Mouse (Mus musculus): ENCODE data around the gene Gm21860. TPM values are rescaled to one million over a fixed set of nuclear protein-coding genes. Genes with fewer than 3 reads are reported as not detected.
A peak's percentile ranks its signal among the peaks of the same experiment; 100 is the strongest.
"Not testable (repeated sequence)": the region's sequence is repeated elsewhere in the genome, so short reads cannot be mapped to it uniquely, and the experiment has no call there.

Gm21860 gene
- total RNA-seq (2018; cell fraction: chromatin; rRNA removed) = not detected
- not detected for total RNA-seq (2018; cell fraction: cytosol; rRNA removed)
- not detected for total RNA-seq (2018; cell fraction: nucleus; rRNA removed)
- not detected in 3 replicates for polyA plus RNA-seq (2018)

DNA sequence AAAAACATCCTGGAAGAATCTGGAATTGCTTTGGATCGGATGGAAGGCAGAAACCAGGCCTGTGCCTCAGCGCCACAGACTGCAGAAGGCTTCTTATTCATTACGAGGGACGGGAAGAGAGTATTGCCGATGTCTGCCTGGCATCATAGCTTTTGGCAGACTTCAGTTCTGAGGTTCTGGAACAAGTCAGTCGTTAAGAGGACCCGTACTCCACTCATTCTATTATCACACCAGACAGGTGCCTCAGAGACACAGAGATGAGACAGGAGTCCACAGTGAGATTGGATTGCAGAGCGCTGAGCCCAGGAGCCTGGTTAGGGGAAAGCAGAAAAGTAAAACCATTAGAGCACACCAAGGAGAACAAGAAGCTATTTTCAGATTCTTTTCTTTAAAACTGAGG, at the start of gene Gm21860:
TSS of gene Gm21860 (minus strand) at position 101 of the 400 bp plus-strand sequence.
- not testable (repeated sequence) for H3K27ac ChIP-seq; H3K36me3 ChIP-seq (ENCODE audit: inconsistent target); H3K79me2 ChIP-seq (ENCODE audit: inconsistent target); H3K4me3 ChIP-seq (ENCODE audit: inconsistent target)
- no CpG with 5 or more reads among the region's 8 CpGs for WGBS (ENCODE audit: missing documents)

DNA sequence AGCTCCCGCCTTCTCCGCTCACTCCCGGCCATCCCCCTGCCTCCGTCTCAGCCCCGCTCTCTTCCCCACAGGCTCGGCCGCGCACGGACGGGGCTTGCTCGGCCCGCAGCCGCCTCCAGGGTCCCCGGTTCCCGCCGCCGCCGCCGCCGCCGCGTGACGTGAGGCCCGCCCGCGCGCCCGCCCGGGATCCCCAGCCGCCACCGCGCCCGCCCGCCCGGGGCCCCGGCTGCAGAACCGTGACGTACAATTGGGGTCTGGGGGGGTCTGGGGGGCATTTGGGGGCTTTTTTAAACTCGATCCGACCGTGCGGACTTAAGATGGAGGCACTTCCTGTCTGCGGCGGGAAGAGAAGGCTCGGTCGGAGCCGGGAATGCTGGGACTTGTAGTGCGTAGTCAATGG, 29.8 kb upstream of the Gm21860 start, which contains the start of gene Gm47283:
TSS of gene Gm47283 (plus strand) at position 301 of the 400 bp plus-strand sequence.
- not testable (repeated sequence) for H3K36me3 ChIP-seq (ENCODE audit: inconsistent target); H3K27ac ChIP-seq; H3K79me2 ChIP-seq (ENCODE audit: inconsistent target); H3K4me3 ChIP-seq (ENCODE audit: inconsistent target)
- WGBS (ENCODE audit: missing documents) = no CpG with 5 or more reads among the region's 48 CpGs

GRCm38 (mm10) chrY:90745256-90745655, 9.4 kb downstream of the Gm21860 start:
- whole genome bisulfite sequencing (ENCODE audit: missing documents) = 94% methylated on average over 5 of the region's 5 CpGs
- not testable (repeated sequence) for H3K27ac ChIP-seq; H3K4me3 ChIP-seq (ENCODE audit: inconsistent target); H3K79me2 ChIP-seq (ENCODE audit: inconsistent target); H3K36me3 ChIP-seq (ENCODE audit: inconsistent target)

GRCm38 (mm10) chrY:90744381-90744981, 10.1 kb downstream of the Gm21860 start:
- not testable (repeated sequence) for H3K27ac ChIP-seq; H3K79me2 ChIP-seq (ENCODE audit: inconsistent target); H3K4me3 ChIP-seq (ENCODE audit: inconsistent target); H3K36me3 ChIP-seq (ENCODE audit: inconsistent target)
- WGBS (ENCODE audit: missing documents) = 82% methylated on average over 51 of the region's 51 CpGs

DNA sequence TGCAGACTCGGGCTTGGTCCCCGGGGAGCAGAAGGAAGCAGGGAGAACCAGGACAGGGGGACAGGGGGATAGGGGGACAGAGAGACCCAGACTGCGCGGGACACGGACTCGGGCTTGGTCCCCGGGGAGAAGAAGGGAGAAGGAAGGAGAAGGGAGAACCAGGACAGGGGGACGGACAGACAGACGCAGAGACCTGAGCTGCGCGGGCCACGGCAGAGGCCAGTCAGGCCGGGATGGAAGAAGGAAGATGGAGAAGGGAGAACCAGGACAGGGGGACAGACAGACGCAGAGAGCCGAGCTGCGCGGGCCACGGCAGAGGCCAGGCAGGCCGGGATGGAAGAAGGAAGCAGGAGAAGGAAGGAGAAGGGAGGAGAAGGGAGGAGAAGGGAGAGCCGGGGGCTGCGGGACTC, 10.8 kb downstream of the Gm21860 start:
- Histone ChIP-seq H3K36me3 (ENCODE audit: inconsistent target) (peaks cover 12% of the 10 kb centered on the region), H3K4me3 (ENCODE audit: inconsistent target) (no peak overlapping the region), H3K27ac (no peak overlapping the region), H3K79me2 (ENCODE audit: inconsistent target) (no peaks in the 10 kb centered on the region)
- 95% methylated on average over 20 of the region's 21 CpGs for WGBS (ENCODE audit: missing documents)

DNA sequence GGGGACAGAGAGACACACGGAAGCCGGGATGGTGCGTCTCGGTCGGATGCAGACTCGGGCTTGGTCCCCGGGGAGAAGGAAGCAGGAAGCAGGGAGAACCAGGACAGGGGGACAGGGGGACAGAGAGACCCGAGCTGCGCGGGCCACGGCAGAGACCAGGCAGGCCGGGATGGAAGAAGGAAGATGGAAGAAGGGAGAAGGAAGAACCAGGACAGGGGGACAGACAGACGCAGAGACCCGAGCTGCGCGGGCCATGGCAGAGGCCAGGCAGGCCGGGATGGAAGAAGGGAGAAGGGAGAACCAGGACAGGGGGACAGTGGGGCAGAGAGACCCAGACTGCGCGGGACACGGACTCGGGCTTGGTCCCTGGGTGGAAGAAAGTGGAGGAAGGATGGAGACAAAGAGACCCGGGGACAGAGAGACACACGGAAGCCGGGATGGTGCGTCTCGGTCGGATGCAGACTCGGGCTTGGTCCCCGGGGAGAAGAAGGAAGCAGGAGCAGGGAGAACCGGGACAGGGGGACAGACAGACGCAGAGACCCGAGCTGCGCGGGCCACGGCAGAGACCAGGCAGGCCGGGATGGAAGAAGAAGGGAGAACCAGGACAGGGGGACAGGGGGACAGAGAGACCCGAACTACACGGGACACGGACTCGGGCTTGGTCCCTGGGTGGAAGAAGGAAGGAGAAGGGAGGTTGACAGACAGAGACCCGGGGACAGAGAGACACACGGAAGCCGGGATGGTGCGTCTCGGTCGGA, 11.4 kb downstream of the Gm21860 start:
- H3K4me3 ChIP-seq (ENCODE audit: inconsistent target); H3K79me2 ChIP-seq (ENCODE audit: inconsistent target); H3K27ac ChIP-seq: not testable (repeated sequence)
- H3K36me3 ChIP-seq (ENCODE audit: inconsistent target) = peaks cover 17% of the 10 kb centered on the region
- 93% methylated on average over 46 of the region's 46 CpGs for whole genome bisulfite sequencing (ENCODE audit: missing documents)

- peaks cover 17% of the 10 kb centered on the region for H3K36me3 ChIP-seq (ENCODE audit: inconsistent target)
- not testable (repeated sequence) for H3K79me2 ChIP-seq (ENCODE audit: inconsistent target); H3K27ac ChIP-seq; H3K4me3 ChIP-seq (ENCODE audit: inconsistent target)
- 95% methylated on average over 49 of the region's 49 CpGs for WGBS (ENCODE audit: missing documents)
Measured at GRCm38 (mm10) chrY:90742261-90743052, 12.2 kb downstream of the Gm21860 start.

GRCm38 (mm10) chrY:90741452-90742260, 13.0 kb downstream of the Gm21860 start:
- 90% methylated on average over 43 of the region's 43 CpGs for WGBS (ENCODE audit: missing documents)
- H3K27ac ChIP-seq; H3K4me3 ChIP-seq (ENCODE audit: inconsistent target); H3K79me2 ChIP-seq (ENCODE audit: inconsistent target): not testable (repeated sequence)
- peaks cover 17% of the 10 kb centered on the region for H3K36me3 ChIP-seq (ENCODE audit: inconsistent target)

DNA sequence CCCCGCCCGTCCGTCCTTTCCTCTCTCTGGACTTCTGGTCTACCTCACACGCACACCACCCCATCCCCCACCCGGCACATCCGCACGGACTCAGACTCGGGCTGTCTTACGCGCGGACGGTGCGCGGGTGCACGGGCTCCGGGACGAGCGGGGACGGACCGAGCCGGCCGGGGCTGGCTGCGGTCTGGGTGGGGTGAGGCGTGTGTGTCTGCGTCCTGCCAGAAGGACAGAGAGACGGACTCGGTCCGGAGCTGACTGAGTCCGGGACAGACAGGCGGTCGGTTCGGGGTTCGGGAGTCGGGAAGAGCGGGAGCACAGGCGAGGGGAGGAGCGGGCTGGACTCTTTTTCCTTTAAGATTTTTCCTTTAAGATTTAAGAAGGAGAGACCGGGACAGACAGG, 13.6 kb downstream of the Gm21860 start:
- H3K79me2 ChIP-seq (ENCODE audit: inconsistent target); H3K27ac ChIP-seq; H3K4me3 ChIP-seq (ENCODE audit: inconsistent target): not testable (repeated sequence)
- peaks cover 17% of the 10 kb centered on the region for H3K36me3 ChIP-seq (ENCODE audit: inconsistent target)
- WGBS (ENCODE audit: missing documents) = 83% methylated on average over 38 of the region's 38 CpGs

DNA sequence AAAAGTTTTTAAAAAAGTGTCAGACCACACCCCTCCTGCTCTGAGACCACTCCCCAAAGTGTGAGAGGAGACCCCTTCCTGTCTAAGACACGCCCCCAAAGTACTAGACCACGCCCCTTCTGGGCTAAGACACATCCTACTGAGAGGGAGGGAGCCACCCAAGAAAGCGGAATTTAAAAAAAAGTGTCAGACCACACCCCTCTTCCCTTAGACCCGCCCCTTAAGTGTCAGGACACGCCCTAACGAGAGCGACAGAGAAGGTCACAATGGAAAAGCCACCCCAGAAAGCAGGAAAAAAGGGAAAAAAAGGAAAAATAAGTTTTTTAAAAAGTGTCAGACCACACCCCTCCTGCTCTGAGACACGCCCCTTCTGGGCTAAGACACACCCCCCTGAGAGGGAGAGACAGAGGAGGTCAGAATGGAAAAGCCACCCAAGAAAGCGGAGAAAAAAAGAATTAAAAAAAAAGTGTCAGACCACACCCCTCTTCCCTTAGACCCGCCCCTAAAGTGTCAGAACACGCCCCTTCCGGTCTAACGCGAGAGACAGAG, 14.5 kb downstream of the Gm21860 start:
- WGBS (ENCODE audit: missing documents) = 62% methylated on average over 14 of the region's 14 CpGs
- Histone ChIP-seq H3K79me2 (ENCODE audit: inconsistent target) (no peaks in the 10 kb centered on the region), H3K36me3 (ENCODE audit: inconsistent target) (peaks cover 17% of the 10 kb centered on the region), H3K4me3 (ENCODE audit: inconsistent target) (no peak overlapping the region), H3K27ac (peak overlapping the region; percentile 2)

GRCm38 (mm10) chrY:90739531-90740012, 15.0 kb downstream of the Gm21860 start:
- WGBS (ENCODE audit: missing documents) = 62% methylated on average over 11 of the region's 11 CpGs
- Histone ChIP-seq H3K36me3 (ENCODE audit: inconsistent target) (peaks cover 17% of the 10 kb centered on the region), H3K27ac (peak overlapping the region; percentile 2; the same call in 1 of the 2 replicates)
- not testable (repeated sequence) for H3K4me3 ChIP-seq (ENCODE audit: inconsistent target); H3K79me2 ChIP-seq (ENCODE audit: inconsistent target)

DNA sequence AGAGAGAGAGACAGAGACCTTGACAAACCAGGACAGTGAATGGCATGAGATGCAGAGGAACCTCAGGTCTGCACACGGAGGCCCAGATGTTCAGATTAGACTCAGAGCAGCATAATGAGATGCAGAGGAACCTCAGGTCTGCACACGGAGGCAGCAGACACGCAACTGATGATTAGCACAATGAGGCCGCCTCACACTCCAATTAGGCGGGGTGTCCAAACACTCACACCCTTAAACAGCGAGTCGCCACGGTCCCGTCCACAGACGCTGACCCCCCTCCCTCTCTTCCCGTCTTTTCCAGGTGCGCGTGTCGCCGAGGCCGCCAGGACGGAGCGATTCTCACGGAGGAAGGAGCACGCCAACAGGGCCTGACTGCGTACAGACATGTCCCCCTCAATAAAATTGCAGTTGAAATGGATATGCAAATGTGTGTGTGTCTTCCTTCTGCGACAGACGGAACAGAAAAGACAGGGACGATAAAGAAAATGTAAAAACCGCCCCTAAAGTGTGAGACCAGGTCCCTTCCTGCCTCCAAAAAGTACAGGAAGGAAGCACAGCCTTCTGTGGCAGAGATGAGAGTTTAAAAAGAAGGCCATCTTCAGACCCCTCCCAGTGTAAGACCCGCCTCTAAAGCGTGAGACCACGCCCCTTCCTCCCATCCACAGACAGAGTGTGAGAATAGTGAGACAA, 15.6 kb downstream of the Gm21860 start:
- not testable (repeated sequence) for H3K79me2 ChIP-seq (ENCODE audit: inconsistent target); H3K27ac ChIP-seq; H3K4me3 ChIP-seq (ENCODE audit: inconsistent target)
- WGBS (ENCODE audit: missing documents) = 82% methylated on average over 28 of the region's 28 CpGs
- peaks cover 17% of the 10 kb centered on the region for H3K36me3 ChIP-seq (ENCODE audit: inconsistent target)

- H3K36me3 ChIP-seq (ENCODE audit: inconsistent target) = peaks cover 17% of the 10 kb centered on the region
- 92% methylated on average over 1 of the region's 1 CpGs for WGBS (ENCODE audit: missing documents)
- H3K4me3 ChIP-seq (ENCODE audit: inconsistent target) = no peak overlapping the region
- H3K79me2 ChIP-seq (ENCODE audit: inconsistent target) = no peaks in the 10 kb centered on the region
- H3K27ac ChIP-seq = no peak overlapping the region
Measured at GRCm38 (mm10) chrY:90738431-90738680, 16.3 kb downstream of the Gm21860 start.
